Mouse (Mus musculus) midbrain, embryonic 13.5 days (tissue): ENCODE measurements at regions not wholly inside any gene's neighbourhood (a gene's known extent, or its start where the extent isn't known, plus 50 kb on each side); places are given as distances from the start of the nearest gene placed in this dataset.
A peak's percentile ranks its signal among the peaks of the same experiment; 100 is the strongest.

Experiments used
- ATAC-seq: fragments of 200-750 bp; cut with Nextera tagmentation; 2 replicates; pipeline ENCODE4 v1.8.0; 2017; ENCODE audit warnings: mild to moderate bottlenecking, moderate TSS enrichment, moderate library complexity
- H3K27ac ChIP-seq: fragments of 300-500 bp; sonication (generic); 2 replicates; pipeline ENCODE4 v1.5.1; 2015; ENCODE audit warnings: inconsistent platforms, mild to moderate bottlenecking, moderate library complexity
- H3K27me3 ChIP-seq: fragments of 300-500 bp; sonication (generic); 2 replicates; pipeline ENCODE4 v1.6.1; 2015; ENCODE audit warnings: mild to moderate bottlenecking, inconsistent platforms
- H3K36me3 ChIP-seq: fragments of 300-500 bp; sonication (generic); 2 replicates; pipeline ENCODE4 v1.6.1; 2015; ENCODE audit warnings: mild to moderate bottlenecking, inconsistent platforms
- H3K4me1 ChIP-seq: fragments of 300-500 bp; sonication (generic); replicated peaks from 2 replicates; pipeline ENCODE4 v1.6.1; 2015; ENCODE audit warnings: inconsistent platforms
- H3K4me2 ChIP-seq: fragments of 300-500 bp; sonication (generic); replicated peaks from 2 replicates; pipeline ENCODE4 v1.6.1; 2015; ENCODE audit warnings: moderate library complexity, mild to moderate bottlenecking, inconsistent platforms
- H3K4me3 ChIP-seq: fragments of 300-500 bp; sonication (generic); replicated peaks from 2 replicates; pipeline ENCODE4 v1.5.1; 2015; ENCODE audit warnings: mild to moderate bottlenecking, inconsistent platforms
- H3K9ac ChIP-seq: fragments of 300-500 bp; sonication (generic); replicated peaks from 2 replicates; pipeline ENCODE4 v1.6.1; 2015; ENCODE audit warnings: mild to moderate bottlenecking, inconsistent platforms
- H3K9me3 ChIP-seq: fragments of 300-500 bp; sonication (generic); 2 replicates; pipeline ENCODE4 v1.6.1; 2016; ENCODE audit warnings: mild to moderate bottlenecking, inconsistent platforms
- WGBS: fragments of 180-500 bp; shearing (Covaris S2); methylation state at CpG from one replicate; pipeline ENCODE4 v1.1.7; 2015; 5-methylcytosine and 5-hydroxymethylcytosine counted together

DNA sequence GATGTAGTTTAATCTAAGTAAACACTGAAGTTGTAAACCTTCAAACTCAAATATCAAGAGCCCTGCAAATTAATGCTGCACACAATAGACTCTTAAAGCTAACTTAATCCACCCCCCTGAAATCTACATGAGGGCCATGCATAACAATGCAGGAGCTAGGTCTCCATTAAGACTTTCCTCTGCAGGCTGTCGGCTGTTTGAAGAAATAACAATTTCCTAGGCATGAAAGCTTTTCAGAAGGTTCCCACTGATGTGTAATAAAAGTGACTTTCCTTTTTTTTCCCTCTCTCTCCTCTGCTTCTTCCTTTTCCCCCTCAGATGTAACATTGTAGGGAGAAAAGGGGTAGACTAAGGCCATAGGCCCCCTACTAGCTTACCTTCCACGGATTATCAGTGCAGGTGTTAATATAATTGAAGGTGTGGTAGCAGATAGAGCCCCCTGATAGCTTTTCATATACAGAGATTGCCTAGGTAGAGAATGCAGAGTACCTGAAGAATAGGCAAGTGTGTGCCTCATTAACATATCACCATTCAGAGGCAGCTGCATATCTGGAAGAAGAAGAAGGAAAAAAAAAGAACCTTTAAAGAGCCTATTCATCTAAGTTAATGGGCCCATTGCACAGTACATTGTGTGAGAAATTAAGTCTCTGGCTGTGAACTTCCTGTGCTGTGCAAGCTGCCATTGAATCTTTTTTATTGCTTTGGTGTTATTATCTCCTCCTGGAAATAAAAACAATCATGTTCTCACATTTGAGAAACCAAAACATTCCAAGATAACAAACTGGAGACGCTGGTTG, 528.3 kb upstream of the Zic4 start:
- Histone ChIP-seq H3K9ac (no peak overlapping the region), H3K36me3 (no peaks in the 10 kb centered on the region), H3K4me1 (peaks cover 10% of the 10 kb centered on the region), H3K27me3 (no peaks in the 10 kb centered on the region), H3K4me2 (no peak overlapping the region), H3K4me3 (no peak overlapping the region), H3K27ac (no peak overlapping the region), H3K9me3 (no peaks in the 10 kb centered on the region)
- no peak for ATAC-seq
- 6% methylated on average over 3 of the region's 3 CpGs for WGBS

DNA sequence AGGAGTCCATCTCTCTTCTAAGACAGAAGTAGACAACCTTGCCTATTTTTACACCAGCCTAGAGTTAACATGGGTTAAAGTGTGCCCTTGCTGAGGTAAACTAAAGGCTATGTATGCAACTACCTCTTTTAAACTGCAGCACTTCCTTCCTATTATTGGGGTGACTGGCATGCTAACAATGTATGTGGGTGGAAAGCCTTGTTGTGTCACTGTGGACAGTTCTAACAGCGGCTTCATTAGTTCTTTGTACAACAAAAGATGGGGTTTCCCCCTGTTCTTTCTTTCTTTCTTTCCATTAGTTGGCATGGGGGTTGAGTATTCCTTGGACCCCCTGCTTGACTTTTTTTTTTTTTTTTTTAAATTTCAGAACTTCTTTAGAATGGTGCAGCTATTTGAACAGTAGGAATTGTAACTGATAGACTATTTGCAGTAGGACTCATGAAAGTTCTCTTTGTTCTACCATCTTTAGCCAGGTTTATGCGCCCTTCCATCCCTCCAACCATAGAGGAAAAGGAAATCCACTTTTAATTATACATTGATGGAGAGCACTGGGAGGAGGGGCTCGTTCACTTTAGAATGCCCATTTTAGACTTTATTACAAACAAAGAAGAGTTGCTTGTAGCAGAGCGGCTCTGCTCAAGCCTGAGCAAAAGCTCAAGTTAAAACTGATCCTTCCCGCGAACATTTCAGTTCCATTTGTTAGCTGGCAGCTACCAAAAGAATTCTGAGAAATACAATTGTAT, 523.9 kb upstream of the Zic4 start:
- peaks cover 7% of the 10 kb centered on the region for H3K4me1 ChIP-seq
- no peak overlapping the region for H3K9ac ChIP-seq
- no peak overlapping the region for H3K27ac ChIP-seq
- ATAC-seq, result no peak
- WGBS, result 42% methylated on average over 6 of the region's 6 CpGs
- no peak overlapping the region for H3K4me2 ChIP-seq
- H3K9me3 ChIP-seq, result no peaks in the 10 kb centered on the region
- no peak overlapping the region for H3K4me3 ChIP-seq
- no peaks in the 10 kb centered on the region for H3K27me3 ChIP-seq
- no peaks in the 10 kb centered on the region for H3K36me3 ChIP-seq

DNA sequence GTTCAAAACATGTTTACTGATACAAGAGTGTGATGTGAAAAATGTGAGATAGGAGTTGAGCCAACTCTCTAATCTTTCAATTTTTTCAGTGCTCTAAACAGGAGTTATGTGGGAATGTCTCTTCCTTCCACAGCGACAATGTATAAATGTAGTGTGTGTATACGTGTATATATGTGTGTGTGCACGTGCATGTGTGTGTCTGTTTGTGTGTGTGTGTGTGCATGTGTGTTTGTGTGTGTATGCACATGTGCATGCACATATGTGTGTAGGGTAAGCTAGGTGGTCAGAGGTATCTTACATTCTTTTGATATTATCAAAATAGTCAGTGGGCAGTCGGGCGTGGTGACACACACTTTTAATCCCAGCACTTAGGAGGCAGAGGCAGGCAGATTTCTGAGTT, 511.2 kb upstream of the Zic4 start:
- Histone ChIP-seq H3K9ac (no peak overlapping the region), H3K27ac (no peak overlapping the region), H3K4me1 (no peaks in the 10 kb centered on the region), H3K9me3 (no peaks in the 10 kb centered on the region), H3K27me3 (no peaks in the 10 kb centered on the region), H3K4me2 (no peak overlapping the region), H3K36me3 (no peaks in the 10 kb centered on the region), H3K4me3 (no peak overlapping the region)
- ATAC-seq, result no peak
- WGBS, result 95% methylated on average over 5 of the region's 5 CpGs

DNA sequence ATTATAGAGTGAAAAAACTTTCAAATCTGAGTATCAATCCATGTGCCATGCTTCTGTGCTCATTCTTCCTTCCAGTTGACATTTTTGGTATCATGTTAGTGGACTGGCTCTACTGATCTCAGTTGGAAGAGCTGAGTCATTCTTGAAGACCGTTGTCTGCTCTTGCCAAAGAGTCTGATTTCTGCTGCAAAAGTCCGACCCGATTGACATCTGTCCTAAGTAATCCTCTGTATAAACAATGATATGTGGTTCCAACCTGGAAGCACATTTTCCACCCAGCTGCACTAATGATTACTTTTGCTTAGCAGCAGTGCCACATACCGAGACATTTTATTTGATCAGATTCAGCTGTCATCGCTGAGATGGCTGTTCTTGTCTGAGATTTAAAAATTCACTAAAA, 490.6 kb upstream of the Zic4 start:
- H3K9ac ChIP-seq, result no peak overlapping the region
- ATAC-seq, result no peak
- H3K4me2 ChIP-seq, result no peak overlapping the region
- no peak overlapping the region for H3K27ac ChIP-seq
- no peaks in the 10 kb centered on the region for H3K4me1 ChIP-seq
- WGBS, result 55% methylated on average over 5 of the region's 5 CpGs
- H3K9me3 ChIP-seq, result no peaks in the 10 kb centered on the region
- H3K36me3 ChIP-seq, result no peaks in the 10 kb centered on the region
- H3K4me3 ChIP-seq, result no peak overlapping the region
- no peaks in the 10 kb centered on the region for H3K27me3 ChIP-seq

DNA sequence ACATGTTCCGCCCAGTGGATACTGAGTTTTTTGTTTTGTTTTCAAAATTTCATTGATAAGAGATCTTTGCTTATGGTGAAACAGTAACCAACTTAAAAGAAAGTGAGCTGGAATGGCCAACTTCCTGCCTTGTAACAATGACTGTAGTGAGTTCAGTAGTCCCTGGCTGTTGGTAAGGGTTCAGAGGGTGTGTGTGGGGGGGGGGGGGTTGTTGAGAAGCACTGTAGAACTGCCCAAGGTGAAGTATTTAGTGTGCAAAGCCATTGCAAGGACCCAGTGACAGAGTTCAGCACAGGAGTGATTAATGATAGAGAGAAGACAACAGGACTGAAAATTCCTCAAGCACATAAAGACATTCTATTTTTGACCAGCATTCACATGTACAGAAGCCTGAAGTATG, 477.7 kb upstream of the Zic4 start:
- WGBS, result 96% methylated on average over 1 of the region's 1 CpGs

DNA sequence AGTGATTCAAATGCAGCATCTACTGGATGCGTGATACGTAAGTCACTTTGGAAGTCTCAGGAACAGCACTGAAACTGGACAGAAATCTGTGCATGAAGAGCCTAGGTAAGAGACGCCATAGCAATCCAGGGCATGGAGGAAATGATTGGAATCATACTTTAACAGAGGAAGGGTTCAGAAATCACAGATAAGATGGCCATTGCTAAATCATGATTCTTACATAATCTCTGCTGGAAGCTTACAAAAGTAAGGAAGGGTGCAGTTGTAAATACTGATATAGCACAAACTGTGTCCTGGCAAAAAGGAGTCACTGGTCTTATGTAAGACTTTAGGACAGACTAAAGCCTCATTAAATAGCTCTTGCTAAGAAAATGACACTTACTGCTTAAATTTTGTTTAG, 474.8 kb upstream of the Zic4 start:
- H3K36me3 ChIP-seq, result no peaks in the 10 kb centered on the region
- H3K4me1 ChIP-seq, result no peaks in the 10 kb centered on the region
- no peak overlapping the region for H3K27ac ChIP-seq
- no peak for ATAC-seq
- no peak overlapping the region for H3K4me3 ChIP-seq
- H3K27me3 ChIP-seq, result no peaks in the 10 kb centered on the region
- H3K4me2 ChIP-seq, result no peak overlapping the region
- no peaks in the 10 kb centered on the region for H3K9me3 ChIP-seq
- 93% methylated on average over 3 of the region's 3 CpGs for WGBS
- no peak overlapping the region for H3K9ac ChIP-seq

More for the DNA sequence above, 477.7 kb upstream of the Zic4 start:
- no peak overlapping the region for H3K9ac ChIP-seq
- H3K9me3 ChIP-seq, result no peaks in the 10 kb centered on the region
- no peaks in the 10 kb centered on the region for H3K27me3 ChIP-seq
- H3K4me2 ChIP-seq, result no peak overlapping the region
- no peaks in the 10 kb centered on the region for H3K4me1 ChIP-seq
- no peak overlapping the region for H3K4me3 ChIP-seq
- no peak overlapping the region for H3K27ac ChIP-seq
- no peaks in the 10 kb centered on the region for H3K36me3 ChIP-seq
- ATAC-seq, result no peak

DNA sequence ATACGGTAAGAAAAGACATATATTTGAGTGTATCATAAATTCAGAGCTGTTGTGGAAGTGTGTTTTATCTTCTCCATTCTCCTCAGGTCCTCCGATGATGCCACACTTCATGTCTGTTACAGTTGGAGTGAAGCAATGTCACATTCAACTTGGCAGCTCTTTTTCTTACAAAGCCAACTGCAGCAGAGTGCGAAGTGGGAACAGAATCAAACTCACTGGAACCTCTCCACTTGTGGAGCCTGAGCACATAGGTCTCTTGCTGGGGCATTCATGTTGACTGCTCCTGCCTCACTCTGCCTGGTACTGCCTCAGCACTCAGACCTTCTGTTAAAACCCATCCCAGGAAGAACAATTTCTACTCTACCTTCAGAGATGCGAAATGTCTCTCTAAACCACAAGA, 471.4 kb upstream of the Zic4 start:
- no peaks in the 10 kb centered on the region for H3K36me3 ChIP-seq
- 95% methylated on average over 4 of the region's 4 CpGs for WGBS
- no peaks in the 10 kb centered on the region for H3K4me1 ChIP-seq
- ATAC-seq, result no peak
- H3K9ac ChIP-seq, result no peak overlapping the region
- H3K27ac ChIP-seq, result no peak overlapping the region
- no peaks in the 10 kb centered on the region; the same call in 1 of the 2 replicates for H3K9me3 ChIP-seq
- no peak overlapping the region for H3K4me2 ChIP-seq
- no peak overlapping the region for H3K4me3 ChIP-seq
- peaks cover 4% of the 10 kb centered on the region; the same call in 1 of the 2 replicates for H3K27me3 ChIP-seq

DNA sequence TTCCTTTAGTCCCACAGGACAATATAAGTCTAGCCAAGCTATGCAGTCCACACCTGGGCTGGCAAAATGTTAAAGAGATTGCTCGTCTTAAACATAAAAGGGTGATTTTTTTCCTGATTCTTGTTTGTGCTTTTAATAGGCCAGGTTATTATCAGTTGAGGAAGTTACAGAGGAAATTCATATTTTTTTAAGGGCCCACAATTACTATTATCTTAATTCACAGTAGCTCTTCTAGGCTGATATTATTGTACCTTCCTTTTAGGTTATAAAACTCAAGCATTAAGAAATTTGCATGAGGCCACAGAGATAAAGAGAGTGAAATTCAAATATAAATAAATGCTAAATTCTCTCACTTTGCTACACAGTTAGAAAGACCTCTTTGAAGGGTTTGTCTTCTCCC, 469.4 kb upstream of the Zic4 start:
- Histone ChIP-seq H3K4me2 (no peak overlapping the region), H3K9ac (no peak overlapping the region), H3K4me3 (no peak overlapping the region), H3K9me3 (no peaks in the 10 kb centered on the region; the same call in 1 of the 2 replicates), H3K4me1 (no peaks in the 10 kb centered on the region), H3K27me3 (peaks cover 7% of the 10 kb centered on the region; the same call in 1 of the 2 replicates), H3K36me3 (no peaks in the 10 kb centered on the region), H3K27ac (no peak overlapping the region)
- ATAC-seq, result no peak
- 88% methylated on average over 1 of the region's 1 CpGs for WGBS

DNA sequence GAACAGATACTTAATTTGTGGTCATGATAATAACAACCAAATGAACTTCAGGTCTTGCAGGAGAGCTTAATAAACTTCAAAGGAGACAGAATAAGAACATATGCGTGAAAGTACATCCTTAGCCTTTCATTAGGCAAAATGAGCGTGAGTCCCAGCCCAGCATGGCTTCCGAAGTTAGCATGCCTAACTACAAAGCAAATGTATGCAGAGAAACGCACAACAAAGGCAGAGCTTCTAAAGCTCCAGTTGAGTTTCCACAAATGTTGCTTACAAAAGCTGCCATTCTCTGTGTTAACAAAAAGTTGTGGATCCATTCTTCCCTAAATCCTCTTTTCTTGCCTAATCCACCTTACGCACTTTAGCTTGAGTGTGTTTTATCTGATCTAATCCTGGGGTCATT, 458.7 kb upstream of the Zic4 start:
- H3K4me1 ChIP-seq, result peaks cover 6% of the 10 kb centered on the region
- no peak overlapping the region for H3K4me2 ChIP-seq
- no peak overlapping the region for H3K9ac ChIP-seq
- H3K27ac ChIP-seq, result no peak overlapping the region
- H3K9me3 ChIP-seq, result no peaks in the 10 kb centered on the region
- H3K27me3 ChIP-seq, result peaks cover 33% of the 10 kb centered on the region
- H3K4me3 ChIP-seq, result no peak overlapping the region
- H3K36me3 ChIP-seq, result no peaks in the 10 kb centered on the region
- ATAC-seq, result no peak
- WGBS, result 3% methylated on average over 5 of the region's 5 CpGs

DNA sequence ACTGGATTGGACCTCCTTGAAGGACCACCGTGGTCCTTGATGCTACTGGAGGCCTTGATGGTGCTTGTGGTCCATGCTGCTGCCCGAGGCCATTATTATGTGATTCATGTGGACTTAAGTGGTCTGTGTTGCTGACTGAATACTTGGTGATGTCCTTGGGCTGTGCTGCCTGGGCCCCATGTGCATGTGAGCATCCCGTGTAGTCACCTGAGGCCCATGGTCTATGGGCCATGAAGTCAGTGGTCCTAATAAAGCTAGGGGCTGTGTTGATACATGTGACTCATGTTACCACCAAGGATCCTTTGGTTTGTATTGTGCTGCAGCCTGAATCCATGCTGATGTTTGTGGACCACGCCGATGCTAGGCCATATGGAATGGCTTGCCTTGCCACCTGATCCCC, 456.1 kb upstream of the Zic4 start:
- no peak overlapping the region for H3K27ac ChIP-seq
- 94% methylated on average over 5 of the region's 5 CpGs for WGBS
- no peak overlapping the region for H3K4me2 ChIP-seq
- peaks cover 32% of the 10 kb centered on the region for H3K27me3 ChIP-seq
- H3K36me3 ChIP-seq, result no peaks in the 10 kb centered on the region
- peaks cover 6% of the 10 kb centered on the region for H3K4me1 ChIP-seq
- H3K9ac ChIP-seq, result no peak overlapping the region
- H3K9me3 ChIP-seq, result no peaks in the 10 kb centered on the region
- ATAC-seq, result 0 out of 2 replicates have a peak, but pooled peaks have one; percentile 40
- H3K4me3 ChIP-seq, result no peak overlapping the region

DNA sequence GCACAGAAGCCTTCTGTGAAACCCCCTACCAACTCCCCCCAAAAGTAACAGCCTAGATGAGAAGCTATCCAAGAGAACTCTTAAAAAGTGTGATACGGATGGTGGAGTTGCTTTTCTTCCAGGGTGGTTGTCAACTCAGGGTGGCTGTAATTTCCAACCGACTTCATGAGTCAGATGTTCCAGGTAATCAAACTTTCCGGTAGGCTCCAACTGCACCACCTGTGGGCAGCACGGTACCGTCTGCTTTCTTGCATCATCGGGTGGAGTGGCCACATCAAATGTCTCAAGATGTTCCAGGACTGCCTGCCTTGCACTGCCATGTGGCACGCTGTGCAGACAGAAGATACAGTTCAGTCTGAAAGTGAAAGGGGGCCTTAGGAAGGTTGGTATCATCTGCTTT, 455.5 kb upstream of the Zic4 start:
- Histone ChIP-seq H3K36me3 (no peaks in the 10 kb centered on the region), H3K9me3 (no peaks in the 10 kb centered on the region), H3K4me2 (no peak overlapping the region), H3K4me1 (peaks cover 6% of the 10 kb centered on the region), H3K9ac (no peak overlapping the region), H3K27ac (no peak overlapping the region), H3K27me3 (peaks cover 29% of the 10 kb centered on the region), H3K4me3 (no peak overlapping the region)
- ATAC-seq, result no peak
- WGBS, result 97% methylated on average over 7 of the region's 7 CpGs

DNA sequence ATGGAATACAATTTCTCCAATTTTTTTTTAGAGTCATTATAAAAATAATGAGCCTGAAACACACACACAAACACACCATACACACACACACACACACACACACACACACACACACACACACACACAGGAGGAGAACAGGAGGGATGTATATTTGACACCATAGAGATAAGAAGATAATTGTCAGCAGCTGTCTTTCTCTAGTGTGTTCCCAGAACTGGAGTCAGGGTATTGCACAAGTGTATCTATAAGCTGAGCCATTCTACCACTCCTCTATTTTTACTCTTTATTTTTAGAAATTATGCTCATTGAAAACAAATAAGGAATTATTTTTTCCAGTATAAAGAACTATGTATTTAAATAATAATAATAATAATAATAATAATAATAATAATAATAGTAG, 407.6 kb upstream of the Zic4 start:
- Histone ChIP-seq H3K27me3 (no peaks in the 10 kb centered on the region), H3K4me3 (no peak overlapping the region), H3K9me3 (no peaks in the 10 kb centered on the region), H3K9ac (no peak overlapping the region), H3K27ac (no peak overlapping the region), H3K36me3 (no peaks in the 10 kb centered on the region), H3K4me1 (no peaks in the 10 kb centered on the region), H3K4me2 (no peak overlapping the region)
- no peak for ATAC-seq
